Mouse (Mus musculus) ES-Bruce4 (cell line): Measurements from ENCODE around the gene Sox5. TPM values are rescaled to one million over a fixed set of nuclear protein-coding genes. Genes with fewer than 3 reads are reported as not detected.

Experiments used
- H3K27ac ChIP-seq: 2 replicates; pipeline ENCODE4 v1.5.1; 2012; ENCODE audit warnings: low read length, inconsistent platforms; ENCODE audit not compliant: insufficient read depth
- H3K27me3 ChIP-seq: 2 replicates; pipeline ENCODE4 v1.6.1; 2012; ENCODE audit warnings: mild to moderate bottlenecking, low read length, inconsistent platforms; ENCODE audit not compliant: control insufficient read depth, poor library complexity, insufficient read depth, severe bottlenecking
- H3K36me3 ChIP-seq: 2 replicates; pipeline ENCODE4 v1.6.1; 2012; ENCODE audit warnings: inconsistent platforms, mild to moderate bottlenecking, low read length, moderate library complexity; ENCODE audit not compliant: control insufficient read depth, poor library complexity, insufficient read depth, severe bottlenecking
- H3K4me1 ChIP-seq: one replicate; pipeline ENCODE4 v1.8.1; 2011; ENCODE audit warnings: low read length; ENCODE audit not compliant: control insufficient read depth, insufficient read depth
- H3K4me3 ChIP-seq: 2 replicates; pipeline ENCODE4 v1.5.1; 2011; ENCODE audit warnings: low read depth, mild to moderate bottlenecking, low read length
- H3K9ac ChIP-seq: 2 replicates; pipeline ENCODE4 v1.6.1; 2012; ENCODE audit warnings: low read depth, mild to moderate bottlenecking, inconsistent platforms; ENCODE audit not compliant: poor library complexity, severe bottlenecking
- H3K9me3 ChIP-seq: replicated peaks from 2 replicates; pipeline ENCODE4 v1.6.1; 2012; ENCODE audit warnings: mild to moderate bottlenecking, low read length, inconsistent platforms; ENCODE audit not compliant: control insufficient read depth, poor library complexity, insufficient read depth, severe bottlenecking
- CTCF ChIP-seq: IDR thresholded peaks from one replicate; pipeline ENCODE4 v1.8.1; 2011; ENCODE audit warnings: low read depth, low read length
- EP300 ChIP-seq: IDR thresholded peaks from 2 replicates; pipeline ENCODE4 v1.6.1; 2011; ENCODE audit warnings: low read depth, low read length; ENCODE audit not compliant: insufficient read depth
- POLR2A ChIP-seq: IDR thresholded peaks from one replicate; pipeline ENCODE4 v1.8.1; 2011; ENCODE audit warnings: low read length; ENCODE audit not compliant: insufficient read depth
- polyA plus RNA-seq: library from polyadenylated mRNA; stranded (reverse); fragments of >200 nt; gene quantifications from 2 replicates; pipeline ENCODE4 v1.2.4, GENCODE M21; 2011; ENCODE audit warnings: low read depth; ENCODE audit not compliant: missing spikeins, insufficient read depth, insufficient read length

The Sox5 gene
- polyA plus RNA-seq, 1 experiment = not detected

DNA sequence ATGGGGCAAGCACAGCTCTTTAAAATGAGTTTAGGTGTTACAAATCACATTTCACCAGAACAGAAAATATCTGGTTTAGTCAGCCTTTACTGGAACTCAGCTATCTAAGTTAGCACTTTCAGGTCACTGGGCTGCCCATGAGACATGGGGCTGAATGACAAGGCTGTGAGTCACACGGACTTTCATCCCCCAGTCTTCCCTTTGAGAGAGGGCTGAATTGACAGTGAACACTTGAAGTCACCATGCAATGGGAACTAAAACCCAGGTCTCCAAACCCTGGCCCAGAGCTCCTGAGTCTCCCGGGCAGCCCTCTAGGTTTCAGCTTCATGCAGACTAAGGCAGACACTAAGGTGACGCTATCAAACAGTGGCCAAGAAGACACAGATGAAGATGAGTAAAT, 141.2 kb downstream of the Sox5 start:
- no peak overlapping the region for H3K27ac ChIP-seq
- no peaks in the 10 kb centered on the region for H3K27me3 ChIP-seq
- H3K4me1 ChIP-seq = no peaks in the 10 kb centered on the region
- H3K36me3 ChIP-seq = no peaks in the 10 kb centered on the region
- no peak overlapping the region for H3K9ac ChIP-seq
- TF ChIP-seq POLR2A (no peak), CTCF (no peak)
- no peak overlapping the region for H3K4me3 ChIP-seq
- no peaks in the 10 kb centered on the region for H3K9me3 ChIP-seq

DNA sequence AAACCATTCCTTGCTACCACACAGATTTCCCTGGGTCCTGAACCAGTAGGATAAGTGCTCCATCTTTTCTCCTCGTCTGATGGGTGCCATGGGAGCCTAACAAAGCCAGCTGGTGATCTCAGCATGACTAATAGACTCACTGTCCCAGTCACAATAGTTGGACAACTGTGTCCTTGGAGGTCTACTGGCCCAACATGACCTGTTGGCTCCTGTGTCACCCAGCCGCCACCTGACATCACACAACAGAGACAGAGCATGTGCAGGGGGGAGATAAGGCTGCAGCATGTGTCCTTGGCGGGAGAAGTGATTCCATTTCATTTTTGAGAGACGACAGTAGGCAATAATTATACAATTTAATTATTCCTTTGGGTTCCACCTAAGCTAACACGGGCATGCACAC, 143.2 kb downstream of the Sox5 start:
- H3K9ac ChIP-seq = no peak overlapping the region
- no peak overlapping the region for H3K27ac ChIP-seq
- no peaks in the 10 kb centered on the region for H3K27me3 ChIP-seq
- no peaks in the 10 kb centered on the region for H3K36me3 ChIP-seq
- no peak overlapping the region for H3K4me3 ChIP-seq
- TF ChIP-seq CTCF (no peak), EP300 (no peak), POLR2A (no peak)
- H3K4me1 ChIP-seq = no peaks in the 10 kb centered on the region
- H3K9me3 ChIP-seq = no peaks in the 10 kb centered on the region

DNA sequence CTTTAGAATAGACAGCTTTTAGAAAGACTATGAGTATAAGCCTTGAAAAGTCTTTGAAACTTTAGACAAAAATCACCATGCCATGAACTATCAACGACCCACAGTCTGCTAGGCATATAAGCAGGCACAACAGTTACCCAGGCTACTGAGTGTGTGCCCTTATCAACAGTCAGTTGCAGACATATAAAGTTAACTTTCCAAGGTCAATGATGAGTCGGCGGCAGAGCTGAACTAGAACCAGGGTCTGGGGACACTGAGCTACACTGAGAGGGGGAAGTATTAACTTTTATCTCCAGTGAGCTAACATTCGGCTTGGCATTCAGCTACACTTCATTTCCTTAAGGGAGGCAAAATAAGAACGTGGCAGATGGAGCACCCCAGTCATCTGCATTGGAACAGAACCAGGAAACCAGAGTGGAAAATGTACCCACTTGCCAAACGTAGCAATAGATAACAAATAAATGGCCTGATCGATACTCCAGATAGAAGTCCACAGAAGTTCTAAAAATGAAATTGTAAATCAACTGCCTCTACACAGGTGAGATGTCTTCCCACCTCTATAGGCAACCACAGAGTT, 154.2 kb downstream of the Sox5 start:
- H3K9ac ChIP-seq = no peak overlapping the region
- TF ChIP-seq CTCF (no peak), EP300 (no peak), POLR2A (no peak)

DNA sequence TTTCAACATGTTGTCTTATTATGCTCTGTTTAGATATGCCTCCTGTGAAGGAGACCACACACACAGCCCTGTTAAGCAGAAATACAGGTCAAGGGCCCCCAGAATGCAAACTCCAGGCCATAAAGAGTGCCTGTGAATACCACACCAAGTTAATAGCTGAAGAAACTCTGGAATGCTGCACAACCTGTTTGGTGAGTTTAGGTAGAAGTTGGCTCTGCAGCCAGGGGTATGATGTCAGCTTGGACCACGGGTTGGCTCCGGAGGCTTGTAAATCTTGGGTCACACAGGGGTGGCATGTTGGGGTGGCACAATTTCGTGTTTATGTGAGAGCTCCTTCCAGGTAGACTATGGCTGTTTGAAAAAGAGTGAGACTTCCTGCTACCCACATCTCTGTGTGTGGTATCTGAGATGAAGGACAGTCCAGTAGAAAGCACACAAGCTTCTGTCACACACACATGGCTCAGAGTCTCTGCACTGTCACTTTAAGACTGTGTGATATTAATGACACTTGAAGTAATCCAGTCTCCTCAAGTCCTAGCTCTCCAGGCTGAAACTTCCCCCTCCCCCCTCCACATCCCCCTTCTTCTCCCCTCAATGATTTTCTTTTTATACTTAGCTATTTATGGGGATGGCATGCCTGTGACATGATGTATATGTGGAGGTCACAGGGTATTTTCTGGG, 160.5 kb downstream of the Sox5 start:
- TF ChIP-seq POLR2A = no peak
- no peak for TF ChIP-seq CTCF
- TF ChIP-seq EP300 = no peak
- Histone ChIP-seq H3K9ac (no peak overlapping the region), H3K4me1 (no peaks in the 10 kb centered on the region), H3K27ac (no peak overlapping the region), H3K9me3 (no peaks in the 10 kb centered on the region), H3K36me3 (no peaks in the 10 kb centered on the region), H3K27me3 (no peaks in the 10 kb centered on the region), H3K4me3 (no peak overlapping the region)

More for the DNA sequence above, 154.2 kb downstream of the Sox5 start:
- H3K27me3 ChIP-seq = no peaks in the 10 kb centered on the region
- no peaks in the 10 kb centered on the region for H3K4me1 ChIP-seq
- H3K4me3 ChIP-seq = no peak overlapping the region
- no peaks in the 10 kb centered on the region for H3K36me3 ChIP-seq
- no peak overlapping the region for H3K27ac ChIP-seq
- no peaks in the 10 kb centered on the region for H3K9me3 ChIP-seq

DNA sequence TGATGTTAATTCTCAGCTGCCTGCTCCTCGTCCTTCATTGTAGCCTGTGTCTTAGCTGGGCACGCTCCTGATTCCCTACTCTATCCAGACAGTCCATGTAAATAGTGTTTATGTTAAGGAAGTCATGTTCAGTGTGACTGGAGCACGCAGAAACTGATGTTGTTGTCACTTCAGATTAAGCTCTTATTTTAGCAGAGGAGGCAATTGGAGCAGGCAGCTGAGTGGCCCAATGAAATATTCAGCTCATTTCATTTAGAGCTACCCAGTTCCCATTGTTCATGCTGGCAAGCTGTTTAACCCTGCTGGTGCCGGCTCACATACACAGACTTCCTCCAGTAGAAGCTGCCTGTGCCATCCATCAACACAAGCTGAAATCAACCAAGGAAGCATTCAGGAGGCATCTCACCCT, 170.4 kb downstream of the Sox5 start:
- no peaks in the 10 kb centered on the region for H3K4me1 ChIP-seq
- no peak overlapping the region for H3K4me3 ChIP-seq
- no peak overlapping the region for H3K9ac ChIP-seq
- H3K9me3 ChIP-seq = no peaks in the 10 kb centered on the region
- H3K27me3 ChIP-seq = no peaks in the 10 kb centered on the region
- H3K27ac ChIP-seq = no peak overlapping the region
- no peaks in the 10 kb centered on the region for H3K36me3 ChIP-seq
- TF ChIP-seq EP300 = no peak
- no peak for TF ChIP-seq CTCF
- TF ChIP-seq POLR2A = no peak

DNA sequence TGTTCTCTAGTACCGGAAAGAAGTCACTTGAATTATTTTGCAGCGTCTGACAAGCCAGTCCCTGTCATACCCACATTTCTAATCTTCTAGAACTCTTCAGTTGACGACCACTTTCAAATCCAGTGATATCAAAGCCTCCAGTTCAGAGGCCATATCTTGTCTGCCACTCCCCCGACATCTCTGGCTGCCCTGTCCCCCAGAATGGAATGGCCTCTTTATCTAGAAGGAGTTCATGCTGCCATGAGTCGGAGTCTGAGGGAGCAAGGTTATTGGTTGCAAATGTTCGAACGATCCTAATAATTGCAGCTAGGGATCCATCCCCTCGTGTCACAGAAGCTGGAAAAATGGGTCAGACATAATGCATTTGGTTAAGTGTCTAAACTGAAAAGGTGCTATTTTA, 170.9 kb downstream of the Sox5 start:
- no peak overlapping the region for H3K9ac ChIP-seq
- H3K4me1 ChIP-seq = no peaks in the 10 kb centered on the region
- no peaks in the 10 kb centered on the region for H3K36me3 ChIP-seq
- H3K27ac ChIP-seq = no peak overlapping the region
- no peak overlapping the region for H3K4me3 ChIP-seq
- no peaks in the 10 kb centered on the region for H3K27me3 ChIP-seq
- H3K9me3 ChIP-seq = no peaks in the 10 kb centered on the region
- TF ChIP-seq POLR2A (no peak), CTCF (no peak), EP300 (no peak)
